Mouse (Mus musculus): Measurements from ENCODE around the gene Dnm3.

The Dnm3 gene

DNA sequence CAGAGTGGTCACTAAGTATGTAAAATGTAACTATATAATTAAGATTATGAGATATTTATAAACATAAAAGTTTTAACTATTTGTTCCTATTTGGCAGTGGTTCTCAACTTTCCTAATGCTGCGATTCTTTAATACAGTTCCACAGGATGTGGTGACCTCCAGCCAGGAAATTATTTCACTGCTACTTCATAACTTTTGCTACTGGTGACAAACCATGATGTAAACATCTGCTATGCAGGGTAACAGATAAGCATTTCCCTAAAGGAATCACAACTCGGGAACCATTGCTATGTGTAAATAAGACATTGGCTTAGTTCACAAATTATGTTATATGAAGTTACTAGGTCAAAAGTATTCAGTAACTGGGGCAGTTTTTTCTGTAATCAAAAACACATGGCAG lies 48.9 kb downstream of the Dnm3 start:
- in situ Hi-C loops (cut with MseI, MboI), result no loop called here

DNA sequence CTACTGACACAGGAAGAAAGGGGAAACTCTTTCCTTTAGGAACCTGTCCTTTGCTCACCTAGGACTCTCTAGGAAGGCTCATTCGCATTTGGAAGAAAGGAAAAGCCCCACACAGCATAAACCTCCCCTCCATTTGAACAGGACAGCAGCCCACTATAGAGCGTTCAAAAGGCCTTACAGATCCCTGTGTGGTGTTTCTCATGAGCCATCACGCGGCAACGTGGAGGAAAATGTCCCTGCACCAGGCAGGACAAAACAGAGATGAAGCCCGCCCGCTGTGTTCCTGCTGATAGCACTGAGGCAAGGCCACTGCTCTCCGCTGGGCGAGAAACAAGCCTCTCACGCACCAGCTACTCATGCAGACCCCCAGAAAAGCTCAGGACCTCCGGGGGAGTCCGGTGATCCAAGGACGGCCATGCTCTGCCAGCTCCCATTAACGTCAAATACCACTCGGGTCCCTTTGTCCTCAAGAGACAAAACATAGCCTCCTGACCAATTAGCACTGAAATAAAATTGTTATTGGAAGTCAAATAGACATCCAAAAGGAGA lies 51.8 kb downstream of the Dnm3 start:
- in situ Hi-C loops (cut with MseI, MboI), result no loop called here

DNA sequence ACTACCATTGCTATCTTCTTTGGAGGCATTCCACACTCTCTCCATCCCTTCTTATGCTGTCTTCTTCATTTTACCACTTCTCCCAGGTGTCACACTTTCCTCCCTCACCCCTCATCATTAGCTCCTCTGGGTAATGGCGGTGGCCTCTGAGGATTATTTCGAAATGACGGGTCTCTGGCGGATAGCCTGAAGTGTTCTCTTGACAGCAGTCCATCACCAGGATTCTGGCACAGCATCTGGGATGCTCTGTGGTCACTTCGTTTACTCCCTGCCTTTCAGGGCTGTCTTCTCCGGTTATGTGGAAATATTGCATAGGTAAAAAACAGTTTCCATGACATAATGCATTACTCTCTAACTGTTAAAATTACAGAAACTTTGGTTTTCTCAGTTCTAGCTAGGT lies 55.0 kb downstream of the Dnm3 start:
- in situ Hi-C loops (cut with MseI, MboI), result no loop called here

DNA sequence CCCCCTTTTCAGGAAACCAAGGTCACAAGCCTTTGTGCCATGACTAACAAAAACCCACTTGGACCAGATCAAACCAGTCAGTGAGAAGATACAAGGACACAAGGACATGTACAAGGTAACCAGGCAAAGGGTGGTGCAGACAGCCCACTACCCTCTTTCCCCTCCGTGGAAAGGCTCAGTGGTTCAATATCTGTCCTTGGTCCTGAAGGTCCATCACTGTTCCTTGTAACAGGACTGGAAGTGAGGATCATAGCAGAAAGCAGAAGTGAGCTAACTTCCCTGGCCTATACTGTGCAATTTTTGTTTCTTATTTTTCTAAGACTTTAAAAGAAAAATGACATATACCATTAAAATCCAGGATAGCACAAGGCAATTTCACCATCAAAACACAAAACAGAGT lies 64.0 kb downstream of the Dnm3 start:
- in situ Hi-C loops (cut with MseI, MboI), result no loop called here

DNA sequence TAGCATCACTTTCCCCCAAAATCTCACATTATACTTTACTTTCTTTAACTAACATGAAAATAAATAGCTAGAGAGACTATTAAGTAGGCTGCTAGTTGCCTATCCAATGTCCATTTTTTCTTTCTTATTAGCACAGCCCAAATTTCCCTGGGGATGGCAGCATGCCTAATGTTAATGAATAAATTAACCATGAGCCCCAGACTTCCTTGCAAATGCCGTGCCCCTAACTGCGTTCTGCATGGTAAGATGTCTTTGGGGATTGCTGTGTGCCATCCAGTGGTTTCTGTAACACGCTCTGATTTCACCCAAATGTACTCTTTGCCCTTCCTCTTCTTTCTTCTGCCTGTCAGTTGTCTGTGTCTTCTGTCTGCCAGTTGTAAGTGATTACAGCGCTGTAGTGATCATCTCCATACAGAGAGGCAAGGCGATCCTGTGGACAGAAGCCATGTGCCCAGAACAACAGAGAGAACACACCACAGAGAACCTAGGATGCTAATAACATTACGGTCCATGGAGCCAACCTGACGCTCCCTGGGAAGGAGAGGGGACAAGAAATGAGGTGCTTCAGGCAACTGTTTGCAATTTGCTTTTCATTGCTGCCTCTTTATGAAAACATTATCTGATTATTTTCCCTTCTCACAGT lies 64.9 kb downstream of the Dnm3 start:
- in situ Hi-C loops (cut with MseI, MboI), result no loop called here

DNA sequence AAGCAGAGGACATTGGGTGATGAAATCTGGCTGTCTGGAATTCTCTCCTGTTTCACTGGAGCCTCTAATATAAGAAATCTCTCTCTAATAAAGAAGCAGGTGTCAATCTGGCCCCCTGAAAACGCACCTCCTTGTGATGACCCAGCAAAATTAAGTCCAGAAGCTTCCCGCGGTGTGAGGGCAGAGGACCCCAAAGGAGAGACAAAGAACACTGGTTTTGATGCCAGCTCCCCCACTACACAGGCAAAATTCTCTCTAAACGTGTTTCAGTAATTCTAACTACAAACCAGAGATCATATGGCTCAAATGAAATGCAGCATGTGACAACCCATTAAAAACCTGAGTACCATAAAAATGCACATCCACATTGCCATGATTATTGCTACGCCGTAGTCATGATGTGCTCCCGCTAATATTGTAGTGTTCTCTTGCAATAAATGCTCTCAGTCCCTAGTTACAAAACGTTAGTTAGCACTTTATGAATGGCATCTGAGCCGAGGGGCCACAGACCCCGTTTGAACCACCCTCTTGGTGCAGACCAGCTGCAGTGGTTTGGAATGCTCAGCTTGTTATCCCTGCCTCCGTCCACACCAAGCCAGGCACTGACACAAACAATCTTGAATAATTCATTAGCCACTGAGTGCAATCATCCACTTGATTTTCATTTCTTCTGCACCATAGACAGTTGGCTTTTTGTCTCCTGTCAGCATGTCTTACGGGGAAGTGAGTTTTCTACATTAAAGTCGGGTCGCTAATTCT lies 67.4 kb downstream of the Dnm3 start:
- in situ Hi-C loops (cut with MseI, MboI), result no loop called here

DNA sequence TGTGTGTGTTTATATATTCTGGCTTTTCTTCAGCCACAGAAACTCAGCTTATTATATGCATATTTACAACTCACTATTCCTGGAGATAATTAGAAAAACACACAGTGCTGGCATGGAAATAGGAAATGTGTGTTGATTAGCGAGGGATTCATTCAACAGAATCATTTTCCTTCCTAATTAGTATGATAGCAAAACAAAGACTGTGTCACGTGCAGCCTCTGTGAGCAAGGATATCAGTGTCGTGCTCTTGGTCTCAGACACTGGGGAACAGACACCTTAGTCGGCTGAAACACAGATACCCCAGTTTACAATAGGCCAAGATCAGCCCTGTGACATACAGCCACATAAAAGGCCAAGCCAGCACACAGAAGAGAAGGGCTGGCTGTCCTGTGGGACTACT lies 83.3 kb downstream of the Dnm3 start:
- in situ Hi-C loops (cut with MseI, MboI), result no loop called here

DNA sequence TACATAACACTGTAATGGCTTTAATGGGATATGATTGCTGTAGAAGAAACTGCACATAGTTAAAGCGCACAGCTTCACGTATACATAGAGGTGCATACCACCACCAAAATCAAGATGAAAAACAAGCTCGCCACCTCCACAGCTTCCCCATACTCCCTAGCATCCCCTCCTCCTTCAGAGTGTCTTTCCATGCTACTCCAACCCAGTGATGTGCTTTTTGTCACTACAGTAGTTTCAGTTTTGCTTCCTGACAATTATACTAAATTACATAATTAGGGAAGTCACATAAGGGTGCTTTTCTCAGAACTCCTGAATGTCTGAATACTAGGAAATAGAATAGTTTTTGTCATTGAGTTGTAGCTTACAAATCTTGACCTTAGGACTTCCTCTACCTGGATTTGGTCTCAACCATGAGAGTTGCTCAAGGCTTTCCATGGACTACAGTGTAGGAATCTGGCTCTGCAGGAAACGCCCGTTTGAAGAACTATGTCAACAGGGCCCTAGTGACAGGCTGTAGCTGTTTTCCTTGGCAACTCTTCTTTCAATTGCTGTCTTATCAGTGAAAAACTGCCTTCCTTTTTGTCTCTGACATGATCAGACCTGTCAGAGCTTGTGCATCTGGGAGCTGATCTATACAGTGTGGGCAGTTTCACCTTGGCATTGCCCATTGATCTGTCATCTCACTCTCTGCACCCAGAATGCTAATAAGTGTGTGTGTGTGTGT lies 89.2 kb downstream of the Dnm3 start:
- in situ Hi-C loops (cut with MseI, MboI), result no loop called here

DNA sequence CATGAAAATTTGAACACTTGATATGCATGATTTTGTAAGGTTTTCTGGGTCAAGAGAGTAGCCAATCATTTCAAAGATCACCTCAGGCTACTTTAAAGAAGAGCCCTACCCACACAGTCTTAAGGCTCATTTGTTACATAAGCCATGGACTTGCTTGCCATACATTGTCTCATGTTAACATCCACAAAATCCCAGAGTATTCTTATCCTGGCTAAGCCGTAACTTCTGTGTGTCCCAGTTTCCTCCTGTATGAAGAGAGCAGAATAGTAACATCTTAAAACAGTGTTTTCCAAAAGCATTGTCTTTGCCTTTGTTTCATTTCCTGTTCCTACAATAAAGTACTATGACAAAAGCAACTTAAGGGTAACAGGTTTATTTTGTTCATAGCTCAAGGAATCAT lies 104.8 kb downstream of the Dnm3 start:
- in situ Hi-C loops (cut with MseI, MboI), result loop anchor here in 1 of 2 experiments (25.0 kb wide), 1 partner anchor 264 kb away; the partner anchor contains the start of gene Myoc

DNA sequence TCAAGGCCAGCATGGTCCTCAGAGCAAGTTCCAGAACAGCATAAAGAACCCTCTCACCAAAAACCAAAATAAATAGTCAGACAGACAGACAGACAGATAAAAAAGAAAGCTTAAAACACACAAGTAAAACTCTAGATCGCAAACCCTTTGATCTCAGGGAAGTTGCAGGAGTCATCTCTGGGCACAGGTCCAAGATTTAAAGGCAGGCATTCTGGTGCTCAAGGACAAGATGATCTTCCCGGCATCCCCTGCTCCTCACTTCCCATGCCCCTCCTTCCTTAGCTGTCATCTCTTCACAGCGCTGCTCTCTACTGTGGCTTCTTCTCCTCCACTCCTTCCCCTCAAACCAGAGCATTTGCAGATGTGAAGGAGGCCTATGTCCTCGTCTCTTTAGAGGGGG lies 108.1 kb downstream of the Dnm3 start:
- in situ Hi-C loops (cut with MseI, MboI), result loop anchor here (10.0 to 25.0 kb wide), 2 partner anchors 268 to 285 kb away; partner anchors contain the start of genes Myoc (in 1 of the 2) and Myocos (in 1 of the 2)

DNA sequence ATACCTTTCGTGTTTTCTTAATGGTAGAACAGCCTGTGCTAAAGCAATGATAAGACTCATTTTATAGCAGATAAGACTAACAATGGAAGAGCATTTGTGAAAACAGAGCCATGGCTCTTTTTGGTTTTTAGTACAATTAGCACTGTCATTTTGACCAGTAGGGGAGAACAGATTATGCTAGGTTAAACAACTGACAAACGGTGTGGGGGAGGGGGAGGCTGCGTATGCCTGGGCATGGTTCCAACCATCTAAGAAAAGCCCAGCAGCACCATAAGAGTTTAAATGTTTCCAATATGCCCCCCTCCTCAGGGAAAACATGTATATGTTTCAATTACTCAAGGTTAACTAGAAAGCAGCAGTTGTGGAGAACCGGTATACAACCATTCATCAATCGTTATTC lies 115.9 kb downstream of the Dnm3 start:
- in situ Hi-C loops (cut with MseI, MboI), result loop anchor here (10.0 to 25.0 kb wide), 2 partner anchors 275 to 293 kb away; partner anchors contain the start of genes Myoc (in 1 of the 2) and Myocos (in 1 of the 2)

DNA sequence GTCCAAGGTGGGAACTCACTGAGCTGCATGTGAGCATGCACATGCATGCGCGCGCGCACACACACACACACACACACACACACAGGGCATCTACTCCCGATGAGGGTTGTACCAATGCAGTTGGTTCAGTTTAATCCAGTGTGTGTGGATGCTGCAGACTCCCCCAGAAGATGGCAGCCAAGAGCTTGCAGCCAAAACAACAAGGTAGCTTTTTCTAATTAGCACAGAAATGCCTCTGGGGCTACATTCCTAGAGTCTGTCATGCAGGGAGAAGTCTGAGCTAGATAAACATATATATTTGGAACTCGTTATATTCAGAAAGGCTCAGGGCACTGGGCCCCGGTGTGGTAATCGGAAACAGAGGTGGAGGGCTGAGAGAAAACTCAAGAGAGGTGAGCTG lies 118.6 kb downstream of the Dnm3 start:
- in situ Hi-C loops (cut with MseI, MboI), result loop anchor here (10.0 to 25.0 kb wide), 3 partner anchors 166 to 278 kb away; partner anchors contain the start of gene Myoc (in 1 of the 2)

DNA sequence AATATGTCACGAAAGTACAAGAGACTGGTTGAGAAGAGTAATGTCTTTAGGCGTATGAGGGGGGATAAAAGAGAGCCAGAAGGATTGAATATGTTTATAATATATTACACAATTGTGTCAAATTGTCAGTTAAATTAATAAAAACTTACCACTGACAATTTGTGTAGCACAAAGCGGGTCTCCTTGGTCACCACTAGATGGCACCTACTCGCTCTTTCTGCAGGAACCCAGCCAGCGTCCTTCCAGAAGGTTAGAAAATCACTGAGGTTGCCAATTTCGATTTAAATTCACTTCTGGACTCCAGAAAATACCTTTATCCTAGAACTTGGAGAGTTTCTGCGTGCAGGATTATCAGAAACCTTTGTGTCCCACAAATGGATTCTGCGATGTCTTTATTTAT lies 119.8 kb downstream of the Dnm3 start:
- in situ Hi-C loops (cut with MseI, MboI), result loop anchor here (10.0 to 25.0 kb wide), 3 partner anchors 167 to 279 kb away; partner anchors contain the start of gene Myoc (in 1 of the 2)

DNA sequence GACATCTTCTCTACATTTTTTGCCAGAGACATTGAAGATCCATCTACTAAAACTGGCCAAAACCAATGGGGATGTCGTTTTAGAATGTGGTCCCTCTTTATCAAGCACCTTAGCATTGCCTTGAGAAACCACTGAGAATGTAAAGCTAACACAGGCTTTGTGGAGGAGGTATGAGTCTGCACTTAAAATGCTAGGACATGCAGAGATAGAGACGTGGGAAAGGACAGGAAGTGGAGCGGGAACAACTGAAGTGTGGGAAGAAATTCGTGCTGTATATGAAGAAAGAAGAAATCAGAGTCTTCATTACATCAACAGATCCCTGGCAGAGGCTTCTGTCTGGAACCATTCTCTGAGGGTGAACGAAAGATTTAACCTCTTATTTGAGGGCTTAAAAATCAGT lies 121.4 kb downstream of the Dnm3 start:
- in situ Hi-C loops (cut with MseI, MboI), result loop anchor here (10.0 to 25.0 kb wide), 3 partner anchors 168 to 281 kb away; partner anchors contain the start of gene Myoc (in 1 of the 2)

DNA sequence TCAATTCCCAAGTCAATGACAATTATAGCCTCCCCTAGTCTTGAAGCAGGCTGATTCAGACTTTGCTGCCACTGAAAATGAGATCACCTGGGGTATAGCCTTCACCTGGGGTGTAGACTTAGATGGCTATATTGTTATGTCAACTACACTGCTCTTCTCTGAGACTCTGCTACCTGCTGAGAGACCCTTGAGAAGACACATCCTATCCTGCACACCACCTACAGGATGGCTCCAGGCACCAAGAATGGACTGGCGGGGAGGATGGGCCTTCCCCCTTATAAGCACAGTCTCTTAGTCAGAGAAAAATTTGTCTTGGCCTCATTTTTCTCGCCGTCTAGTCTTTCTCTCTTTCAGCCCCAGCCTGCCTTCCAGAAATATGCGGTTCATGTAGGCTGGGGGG lies 123.1 kb downstream of the Dnm3 start:
- in situ Hi-C loops (cut with MseI, MboI), result loop anchor here (10.0 to 25.0 kb wide), 3 partner anchors 170 to 283 kb away; partner anchors contain the start of gene Myoc (in 1 of the 2)

DNA sequence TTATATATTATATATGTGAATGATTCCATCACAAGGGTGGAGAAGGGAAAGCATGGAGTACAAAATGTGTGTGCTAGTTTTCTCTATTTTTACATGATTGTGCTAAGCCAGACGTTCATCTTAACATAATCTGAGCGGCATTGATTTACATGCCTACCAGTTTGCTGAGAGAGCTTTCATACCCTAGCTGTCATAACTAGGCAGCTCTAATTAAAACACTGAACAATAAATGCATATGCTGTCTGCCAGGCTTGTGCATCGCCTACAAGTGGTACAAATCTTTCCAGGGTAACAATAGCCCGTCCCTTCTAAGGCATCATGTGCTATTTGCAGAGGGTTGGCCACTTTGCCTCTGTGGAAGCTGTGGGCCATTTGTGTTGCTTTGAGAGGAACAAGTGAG lies 124.0 kb downstream of the Dnm3 start:
- in situ Hi-C loops (cut with MseI, MboI), result loop anchor here (10.0 to 25.0 kb wide), 3 partner anchors 171 to 283 kb away; partner anchors contain the start of gene Myoc (in 1 of the 2)

DNA sequence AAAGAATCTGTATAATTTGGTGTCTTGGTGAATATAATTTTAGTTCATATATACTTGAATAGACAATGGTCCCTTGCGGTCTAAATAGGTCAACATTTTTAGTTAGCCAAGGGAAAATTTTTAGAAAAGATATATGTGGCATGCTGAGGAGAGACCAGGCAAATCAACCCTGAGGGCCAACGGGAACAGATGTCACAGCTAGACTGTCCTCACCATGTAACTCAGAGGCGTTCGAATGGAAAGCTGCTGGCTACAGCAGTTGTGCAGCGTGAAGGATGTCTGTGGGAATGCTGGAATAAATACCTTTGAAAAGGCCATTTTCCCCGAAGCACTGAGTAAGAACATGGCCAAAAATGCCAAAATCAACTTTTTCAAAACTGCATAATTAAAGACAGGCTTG lies 128.5 kb downstream of the Dnm3 start:
- in situ Hi-C loops (cut with MseI, MboI), result no loop called here

DNA sequence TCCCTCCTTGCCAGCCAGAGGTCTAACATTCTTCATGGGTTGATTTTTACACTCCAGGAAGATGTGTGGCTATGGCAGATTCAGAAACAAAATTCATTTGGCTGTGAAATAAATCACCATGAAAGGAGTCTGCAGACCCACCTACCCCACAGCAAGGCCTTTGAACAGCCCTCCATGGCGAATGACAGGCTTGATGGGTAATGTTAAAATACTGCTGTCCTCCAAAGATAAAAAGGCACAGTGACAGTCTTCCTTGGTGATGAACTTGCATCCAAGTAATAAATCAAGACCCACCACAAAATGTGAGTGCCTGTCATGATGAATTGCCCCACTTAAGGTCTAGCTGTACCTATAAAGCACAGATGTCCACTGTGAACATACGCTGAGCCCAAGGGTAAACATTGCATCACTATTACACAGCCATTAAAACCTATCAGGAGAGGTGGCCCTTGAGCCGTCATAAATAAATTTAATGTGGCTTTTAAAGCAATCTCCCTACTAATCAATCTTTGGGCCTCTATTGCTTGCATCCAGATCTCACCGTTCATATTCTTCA lies 131.3 kb downstream of the Dnm3 start:
- in situ Hi-C loops (cut with MseI, MboI), result no loop called here

DNA sequence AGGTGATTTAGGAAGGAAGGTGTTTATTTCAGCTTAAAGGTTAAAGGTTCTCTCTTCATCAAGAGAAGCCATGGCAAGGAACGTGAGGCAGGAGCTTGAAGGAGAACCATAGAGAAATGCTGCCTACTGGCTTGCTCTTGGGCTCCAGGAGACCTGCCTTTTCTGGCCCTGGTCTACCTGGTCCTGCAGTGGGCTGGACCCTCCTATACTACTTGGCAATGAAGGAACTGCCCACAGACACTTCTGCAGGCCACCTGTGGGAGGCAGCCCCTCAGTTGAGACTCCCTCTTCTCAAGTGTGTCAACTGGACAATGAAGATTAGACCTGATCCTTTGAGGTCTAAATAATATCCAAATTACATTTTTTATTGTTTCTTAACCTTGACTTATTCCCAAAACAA lies 140.7 kb downstream of the Dnm3 start:
- in situ Hi-C loops (cut with MseI, MboI), result no loop called here

DNA sequence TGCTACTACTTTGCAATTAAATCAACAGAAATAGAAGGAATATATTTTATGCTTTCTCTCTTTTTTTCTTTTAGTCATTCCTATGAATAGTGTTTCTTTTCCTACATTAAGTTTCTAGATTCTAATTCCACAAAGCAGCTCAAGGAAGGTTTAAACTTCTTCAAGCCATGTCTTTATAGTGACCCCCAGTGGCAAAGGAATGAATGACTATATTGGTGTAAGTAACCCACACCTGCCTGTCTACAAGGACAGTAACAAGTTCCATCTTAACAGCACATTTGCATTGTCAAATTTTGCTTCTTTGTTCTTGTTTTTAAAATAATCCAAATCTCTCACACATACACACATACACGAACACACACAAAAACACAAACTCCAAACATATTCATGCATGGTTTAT lies 141.2 kb downstream of the Dnm3 start:
- in situ Hi-C loops (cut with MseI, MboI), result no loop called here

DNA sequence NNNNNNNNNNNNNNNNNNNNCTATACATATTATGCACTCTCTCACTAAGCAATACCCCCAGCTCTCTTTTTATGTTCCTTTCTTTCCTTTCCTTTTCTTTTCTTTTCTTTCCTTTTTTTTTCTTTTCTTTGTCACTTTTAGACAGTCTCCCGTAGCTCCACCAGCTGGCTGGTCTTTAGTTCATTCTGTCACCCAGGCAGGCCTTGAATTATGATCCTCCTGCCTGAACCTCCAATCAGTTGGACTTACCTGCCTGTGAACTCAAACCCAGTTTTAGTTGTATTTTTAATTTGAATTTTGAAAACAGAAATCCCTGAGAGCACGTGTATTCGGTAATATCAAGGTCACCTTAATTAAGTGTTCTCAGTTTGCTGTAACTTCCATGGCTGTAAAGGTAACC lies 141.6 kb downstream of the Dnm3 start:
- in situ Hi-C loops (cut with MseI, MboI), result no loop called here
